In genomic region chr16:38445046-38445445, GRCm38 (mm10) we compare ENCODE assay signal across 21 mouse cellular contexts.
"Had no signal": no experiment of that assay in that cellular context is flagged by ENCODE, and none has a peak within 500 bp of the region (broad histone marks: within the 10 kb centered on the region; RNA-seq: fewer than 3 reads in every experiment).

No protein-coding gene starts in this region.

- H3K4me2 ChIP-seq: limb, embryonic 12.5 days; limb, embryonic 15.5 days; liver, embryonic 11.5 days; lung, embryonic 15.5 days; midbrain, embryonic 12.5 days; midbrain, embryonic 15.5 days; neural tube, embryonic 13.5 days; stomach, embryonic 15.5 days had no signal

- ATAC-seq: intestine, postnatal 0 days; liver, postnatal 0 days; midbrain, embryonic 15.5 days had no signal

- H3K4me3 ChIP-seq: layer of hippocampus, adult 2 months; limb, embryonic 12.5 days; limb, embryonic 15.5 days; lung, embryonic 15.5 days; midbrain, embryonic 12.5 days; midbrain, embryonic 15.5 days; neural tube, embryonic 13.5 days; stomach, embryonic 15.5 days had no signal

- H3K9me3 ChIP-seq: limb, embryonic 12.5 days; limb, embryonic 15.5 days; lung, embryonic 15.5 days; midbrain, embryonic 12.5 days; midbrain, embryonic 15.5 days; neural tube, embryonic 13.5 days; stomach, embryonic 15.5 days had no signal

- H3K9ac ChIP-seq: limb, embryonic 12.5 days; limb, embryonic 15.5 days; liver, embryonic 14.5 days; liver, postnatal 0 days; lung, embryonic 15.5 days; midbrain, embryonic 12.5 days; midbrain, embryonic 15.5 days; neural tube, embryonic 13.5 days; stomach, embryonic 15.5 days had no signal

- H3K27ac ChIP-seq: kidney, postnatal 0 days; layer of hippocampus, adult 2 months; limb, embryonic 12.5 days; limb, embryonic 15.5 days; liver, embryonic 14.5 days; lung, embryonic 15.5 days; midbrain, embryonic 12.5 days; midbrain, embryonic 15.5 days; neural tube, embryonic 13.5 days; stomach, embryonic 15.5 days had no signal

- H3K4me1 ChIP-seq: lung, embryonic 15.5 days; stomach, embryonic 15.5 days had no signal

- DNase-seq: kidney, adult 2 months; kidney, postnatal 25 days; layer of hippocampus, adult 9-11 months; left cerebral cortex, postnatal 4 days; liver, postnatal 0 days; retina, postnatal 1 day; right cerebral cortex, postnatal 25 days; spleen, adult 18-20 months; thymus, postnatal 25 days had no signal

- H3K27me3 ChIP-seq: limb, embryonic 12.5 days; limb, embryonic 15.5 days; lung, embryonic 15.5 days; midbrain, embryonic 12.5 days; midbrain, embryonic 15.5 days; neural tube, embryonic 13.5 days; stomach, embryonic 15.5 days had no signal
